Comparison of ENCODE assay signal across 14 mouse cellular contexts in the genomic region with DNA sequence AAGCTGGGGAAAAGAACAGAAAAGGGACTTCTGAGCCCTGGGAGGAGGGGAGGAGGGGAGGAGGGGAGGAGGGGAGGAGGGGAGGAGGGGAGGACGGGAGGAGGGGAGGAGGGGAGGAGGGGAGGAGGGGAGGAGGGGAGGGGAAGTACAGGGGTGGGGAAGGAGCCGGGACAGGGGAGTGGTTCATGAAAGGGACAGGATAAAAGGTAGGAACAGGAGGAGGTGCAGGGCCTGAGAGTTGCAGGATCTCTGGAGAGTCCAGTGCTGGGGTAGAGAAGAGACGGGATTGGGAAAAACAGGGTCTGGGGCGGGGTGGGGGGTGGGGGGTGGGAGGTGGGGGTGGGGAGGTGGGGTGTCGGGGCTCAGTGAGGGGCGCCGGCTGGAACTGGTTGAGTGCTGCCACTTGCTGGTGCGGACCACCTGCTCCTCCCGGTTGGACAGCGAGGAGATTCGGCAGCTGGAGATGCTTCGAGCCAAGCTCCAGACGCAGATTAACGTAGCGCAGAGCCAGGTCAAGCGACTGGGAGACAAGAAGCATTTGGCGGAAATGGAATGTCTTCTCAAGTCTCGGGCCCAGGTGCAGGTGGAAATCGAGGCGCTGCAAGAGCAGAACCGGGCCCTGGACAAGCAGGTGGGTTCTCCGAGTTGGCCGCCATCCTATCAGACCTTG. TPM values are rescaled to one million over a fixed set of nuclear protein-coding genes. Genes with fewer than 3 reads are reported as not detected.
DNase-seq lines count a peak whose midpoint lies in the region; ATAC-seq and TF ChIP-seq lines count a peak whose summit lies in the region.
"Had no signal": no experiment of that assay in that cellular context is flagged by ENCODE, and none has a peak within 500 bp of the region (broad histone marks: within the 10 kb centered on the region; RNA-seq: fewer than 3 reads in every experiment).

No protein-coding gene starts in this region.

- no peak for DNase-seq in kidney, adult 11 months
- DNase-seq in embryonic facial prominence, embryonic 10.5 days (ENCODE audit: low spot score), result no peak
- DNase-seq in left cerebral cortex, adult 2 months (ENCODE audit: extremely low spot score in 1 of 2, low spot score in 2 of 2), result no peak
- no peak for DNase-seq in T-cell, adult 2 months (ENCODE audit: low spot score)
- DNase-seq in heart, postnatal 25 days (ENCODE audit: low spot score), result no peak
- DNase-seq: adrenal gland, adult 8-10 months; layer of hippocampus, adult 9-11 months; liver, postnatal 0 days; thymus, postnatal 14 days had no signal

- 0 out of 2 replicates have a peak overlapping the region, but pooled peaks have one; percentile 5 for H3K4me3 ChIP-seq in kidney, embryonic 16.5 days (ENCODE audit: low read length)
- peak overlapping the region; percentile 29; the same call in 1 of the 2 replicates for H3K4me3 ChIP-seq in embryonic facial prominence, embryonic 10.5 days
- H3K4me3 ChIP-seq in hindbrain, embryonic 13.5 days, result no peak overlapping the region
- no peak overlapping the region for H3K4me3 ChIP-seq in midbrain, embryonic 16.5 days (ENCODE audit: low read depth, low read length)
- H3K4me3 ChIP-seq in left cerebral cortex, adult 2 months, result no peak overlapping the region

- H3K4me1 ChIP-seq in kidney, embryonic 16.5 days (ENCODE audit: insufficient read depth, low read length), result peaks cover 9% of the 10 kb centered on the region; the same call in 1 of the 2 replicates
- peaks cover 16% of the 10 kb centered on the region for H3K4me1 ChIP-seq in embryonic facial prominence, embryonic 10.5 days
- peaks cover 9% of the 10 kb centered on the region; the same call in 1 of the 2 replicates for H3K4me1 ChIP-seq in hindbrain, embryonic 13.5 days (replicated peaks)
- no peaks in the 10 kb centered on the region for H3K4me1 ChIP-seq in midbrain, embryonic 16.5 days (ENCODE audit: control insufficient read depth, insufficient read depth, low read length)

- WGBS in kidney, embryonic 16.5 days, result 14% methylated on average over 21 of the region's 23 CpGs
- WGBS in embryonic facial prominence, embryonic 10.5 days, result 11% methylated on average over 22 of the region's 23 CpGs
- 13% methylated on average over 19 of the region's 23 CpGs for WGBS in hindbrain, embryonic 13.5 days
- 14% methylated on average over 19 of the region's 23 CpGs for WGBS in midbrain, embryonic 16.5 days

- no peaks in the 10 kb centered on the region for H3K27me3 ChIP-seq in kidney, embryonic 16.5 days (ENCODE audit: insufficient read depth, low read length)
- H3K27me3 ChIP-seq in embryonic facial prominence, embryonic 10.5 days (replicated peaks; ENCODE audit: low read depth, poor library complexity, severe bottlenecking), result peaks cover 28% of the 10 kb centered on the region
- H3K27me3 ChIP-seq in hindbrain, embryonic 13.5 days, result peaks cover 29% of the 10 kb centered on the region
- peaks cover 6% of the 10 kb centered on the region; the same call in 1 of the 2 replicates for H3K27me3 ChIP-seq in midbrain, embryonic 16.5 days (ENCODE audit: control insufficient read depth, insufficient read depth, low read depth, low read length)
- H3K27me3 ChIP-seq: CH12.LX had no signal

- 0 out of 2 replicates have a peak, but pooled peaks cover 10% of the 10 kb centered on the region for H3K36me3 ChIP-seq in kidney, embryonic 16.5 days (ENCODE audit: insufficient read depth, low read length)
- H3K36me3 ChIP-seq in embryonic facial prominence, embryonic 10.5 days (replicated peaks), result peaks cover 8% of the 10 kb centered on the region; the same call in 1 of the 2 replicates
- no peaks in the 10 kb centered on the region; the same call in 1 of the 2 replicates for H3K36me3 ChIP-seq in hindbrain, embryonic 13.5 days
- H3K36me3 ChIP-seq in midbrain, embryonic 16.5 days (ENCODE audit: control insufficient read depth, insufficient read depth, low read length), result no peaks in the 10 kb centered on the region

- no peak for TF ChIP-seq CTCF in left cerebral cortex, adult 2 months (IDR thresholded peaks at IDR 0.05)

- H3K9me3 ChIP-seq in kidney, embryonic 16.5 days (ENCODE audit: low read length), result peaks cover 9% of the 10 kb centered on the region; the same call in 1 of the 2 replicates
- peaks cover 15% of the 10 kb centered on the region; the same call in 1 of the 2 replicates for H3K9me3 ChIP-seq in embryonic facial prominence, embryonic 10.5 days
- no peaks in the 10 kb centered on the region; the same call in 1 of the 2 replicates for H3K9me3 ChIP-seq in hindbrain, embryonic 13.5 days
- H3K9me3 ChIP-seq in midbrain, embryonic 16.5 days (replicated peaks; ENCODE audit: control insufficient read depth, low read length, poor library complexity, severe bottlenecking), result no peaks in the 10 kb centered on the region

- H3K27ac ChIP-seq in kidney, embryonic 16.5 days (ENCODE audit: low read length), result no peak overlapping the region
- no peak overlapping the region for H3K27ac ChIP-seq in embryonic facial prominence, embryonic 10.5 days (replicated peaks)
- H3K27ac ChIP-seq in hindbrain, embryonic 13.5 days, result no peak overlapping the region
- H3K27ac ChIP-seq in midbrain, embryonic 16.5 days (ENCODE audit: low read length), result no peak overlapping the region
- no peak overlapping the region for H3K27ac ChIP-seq in left cerebral cortex, adult 2 months

- intact Hi-C loops in left cerebral cortex, adult 2 months (cut with DNase I), result no loop called here
- intact Hi-C loops in heart, postnatal 25 days (cut with DNase I), result no loop called here

- H3K4me2 ChIP-seq in kidney, embryonic 16.5 days (replicated peaks; ENCODE audit: low read depth, low read length), result peak overlapping the region; percentile 34
- H3K4me2 ChIP-seq in hindbrain, embryonic 13.5 days, result peak overlapping the region; percentile 33; the same call in 1 of the 2 replicates
- H3K4me2 ChIP-seq in midbrain, embryonic 16.5 days (ENCODE audit: low read length), result peak overlapping the region; percentile 21; the same call in 1 of the 2 replicates

- no peak overlapping the region for H3K9ac ChIP-seq in kidney, embryonic 16.5 days (replicated peaks; ENCODE audit: low read length)
- no peak overlapping the region for H3K9ac ChIP-seq in hindbrain, embryonic 13.5 days
- H3K9ac ChIP-seq in midbrain, embryonic 16.5 days (ENCODE audit: low read depth, low read length), result no peak overlapping the region
- H3K9ac ChIP-seq: liver, postnatal 0 days had no signal

- no peak for ATAC-seq in kidney, embryonic 16.5 days (ENCODE audit: low FRiP score, low TSS enrichment)
- ATAC-seq in hindbrain, embryonic 13.5 days (ENCODE audit: low FRiP score), result no peak
- ATAC-seq in midbrain, embryonic 16.5 days, result no peak
- ATAC-seq: liver, postnatal 0 days had no signal

RNA-seq across cellular contexts. Expression of gene Ccdc114, which starts 4.9 kb away (rescaled TPM):
- 11.7 and 11.8 TPM in 2 replicates for polyA plus RNA-seq in kidney, embryonic 16.5 days (2015; fragmentation: Nextera tagmentation; extraction: Ambion mirVana)
- polyA plus RNA-seq in embryonic facial prominence, embryonic 10.5 days (2016; fragmentation: Nextera tagmentation; extraction: Ambion mirVana), result 4.6 and 6.8 TPM in 2 replicates
- polyA plus RNA-seq in hindbrain, embryonic 13.5 days (2015; fragmentation: Nextera tagmentation; extraction: Ambion mirVana), result 4.9 and 7.6 TPM in 2 replicates
- 6.4 and 7.9 TPM in 2 replicates for polyA plus RNA-seq in midbrain, embryonic 16.5 days (2015; fragmentation: Nextera tagmentation; extraction: Ambion mirVana)
- 1 to 10 TPM; 2.3 TPM for total RNA-seq in left cerebral cortex, adult 2 months (2021)
- total RNA-seq in heart, postnatal 25 days (2021), result under 1 TPM; 0.68 to 0.75 TPM
- total RNA-seq: CH12.LX had no signal

RNA-seq across cellular contexts. Expression of gene Emp3, which starts 7.6 kb away (rescaled TPM):
- 187 and 216 TPM in 2 replicates for polyA plus RNA-seq in kidney, embryonic 16.5 days (2015; fragmentation: Nextera tagmentation; extraction: Ambion mirVana)
- polyA plus RNA-seq in embryonic facial prominence, embryonic 10.5 days (2016; fragmentation: Nextera tagmentation; extraction: Ambion mirVana), result 9.9 and 15.6 TPM in 2 replicates
- polyA plus RNA-seq in hindbrain, embryonic 13.5 days (2015; fragmentation: Nextera tagmentation; extraction: Ambion mirVana), result 33.7 and 45.9 TPM in 2 replicates
- polyA plus RNA-seq in midbrain, embryonic 16.5 days (2015; fragmentation: Nextera tagmentation; extraction: Ambion mirVana), result 18.3 and 19.9 TPM in 2 replicates
- 1 to 10 TPM; 3.1 to 8.7 TPM for total RNA-seq in left cerebral cortex, adult 2 months (2021)
- 10 to 100 TPM; 20.9 to 28.7 TPM for total RNA-seq in heart, postnatal 25 days (2021)

RNA-seq across cellular contexts. Expression of gene Tmem143, which starts 32.0 kb away (rescaled TPM):
- 7.1 and 8.4 TPM in 2 replicates for polyA plus RNA-seq in kidney, embryonic 16.5 days (2015; fragmentation: Nextera tagmentation; extraction: Ambion mirVana)
- 4.5 and 5.5 TPM in 2 replicates for polyA plus RNA-seq in embryonic facial prominence, embryonic 10.5 days (2016; fragmentation: Nextera tagmentation; extraction: Ambion mirVana)
- 6.2 and 6.6 TPM in 2 replicates for polyA plus RNA-seq in hindbrain, embryonic 13.5 days (2015; fragmentation: Nextera tagmentation; extraction: Ambion mirVana)
- 6.3 and 6.9 TPM in 2 replicates for polyA plus RNA-seq in midbrain, embryonic 16.5 days (2015; fragmentation: Nextera tagmentation; extraction: Ambion mirVana)
- 10 to 100 TPM; 21.8 to 22.3 TPM for total RNA-seq in left cerebral cortex, adult 2 months (2021)
- total RNA-seq in heart, postnatal 25 days (2021), result 100 to 1,000 TPM; 102 to 105 TPM

RNA-seq across cellular contexts. Expression of gene Syngr4, which starts 32.2 kb away (rescaled TPM):
- 1.5 and 1.8 TPM in 2 replicates for polyA plus RNA-seq in kidney, embryonic 16.5 days (2015; fragmentation: Nextera tagmentation; extraction: Ambion mirVana)
- 1.2 and 1.3 TPM in 2 replicates for polyA plus RNA-seq in embryonic facial prominence, embryonic 10.5 days (2016; fragmentation: Nextera tagmentation; extraction: Ambion mirVana)
- 0.17 and 0.36 TPM in 2 replicates for polyA plus RNA-seq in hindbrain, embryonic 13.5 days (2015; fragmentation: Nextera tagmentation; extraction: Ambion mirVana)
- polyA plus RNA-seq in midbrain, embryonic 16.5 days (2015; fragmentation: Nextera tagmentation; extraction: Ambion mirVana), result not detected in 2 replicates
- total RNA-seq in left cerebral cortex, adult 2 months (2021), result not detected
- not detected for total RNA-seq in heart, postnatal 25 days (2021)
- total RNA-seq: CH12.LX; heart, postnatal 14 days had no signal

RNA-seq across cellular contexts. Expression of gene Grin2d, which starts 50.6 kb away (rescaled TPM):
- polyA plus RNA-seq in kidney, embryonic 16.5 days (2015; fragmentation: Nextera tagmentation; extraction: Ambion mirVana), result 0.19 and 0.25 TPM in 2 replicates
- 0.09 and 0.20 TPM in 2 replicates for polyA plus RNA-seq in embryonic facial prominence, embryonic 10.5 days (2016; fragmentation: Nextera tagmentation; extraction: Ambion mirVana)
- polyA plus RNA-seq in hindbrain, embryonic 13.5 days (2015; fragmentation: Nextera tagmentation; extraction: Ambion mirVana), result 1.5 and 1.6 TPM in 2 replicates
- 3.4 and 4.8 TPM in 2 replicates for polyA plus RNA-seq in midbrain, embryonic 16.5 days (2015; fragmentation: Nextera tagmentation; extraction: Ambion mirVana)
- 10 to 100 TPM; 13.4 to 14.7 TPM for total RNA-seq in left cerebral cortex, adult 2 months (2021)
- under 1 TPM; 0.36 to 0.49 TPM for total RNA-seq in heart, postnatal 25 days (2021)

Comparison
In these comparisons a context has a peak if more than half of its experiments do, and no peak if none do; other contexts are left out.
1. H3K4me3 ChIP-seq: peak in kidney, embryonic 16.5 days (single experiment) and embryonic facial prominence, embryonic 10.5 days (single experiment); none in hindbrain, embryonic 13.5 days (single experiment), midbrain, embryonic 16.5 days (single experiment) and left cerebral cortex, adult 2 months (single experiment).
2. Peak in every context shown above with its lines, with median percentiles within 50 percentile points of each other: H3K4me2 ChIP-seq.